Mouse (Mus musculus) kidney, adult 2 months (tissue): ENCODE results near the gene Eva1c.

Source experiments
- CTCF ChIP-seq: fragments of 200-500 bp; conservative IDR thresholded peaks from 2 replicates; pipeline ENCODE4 v1.5.1; 2011; ENCODE audit warnings: low read depth, mild to moderate bottlenecking, control low read depth, low read length, moderate library complexity, mixed read lengths; ENCODE audit not compliant: insufficient read depth, insufficient read length
- POLR2A ChIP-seq: fragments of 200-500 bp; IDR thresholded peaks from one replicate; pipeline ENCODE4 v1.6.1; 2011; ENCODE audit warnings: low read depth, low read length, control low read depth

DNA sequence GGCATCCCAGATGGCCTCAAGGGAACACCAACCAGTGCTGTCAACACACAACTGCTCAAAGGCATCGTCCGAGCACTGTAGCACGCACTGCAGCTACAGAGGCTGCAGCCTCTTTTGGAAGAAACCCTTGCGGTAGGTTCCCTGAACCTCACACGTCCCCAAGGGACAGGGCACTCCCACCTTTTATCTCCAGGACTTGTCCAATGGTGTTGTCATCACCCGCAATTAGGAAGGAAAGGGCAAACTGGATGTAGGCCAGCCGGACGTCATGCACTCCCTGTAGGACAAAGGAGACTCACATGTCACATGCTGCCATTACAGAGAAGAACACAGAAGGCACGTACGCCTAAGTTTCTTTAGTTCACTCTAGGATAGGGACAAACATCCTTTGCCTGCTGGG, 26.7 kb upstream of the Eva1c start:
- TF ChIP-seq CTCF, result no peak
- TF ChIP-seq POLR2A, result no peak
